Mouse (Mus musculus) thymus, adult 2 months (tissue): ENCODE measurements around the gene Oser1. TPM values are rescaled to one million over a fixed set of nuclear protein-coding genes. Genes with fewer than 3 reads are reported as not detected.

Experiments
- DNase-seq: peaks from one replicate; pipeline ENCODE4 v3.0.0; 2021
- H3K27ac ChIP-seq: fragments of 200-500 bp; 2 replicates; pipeline ENCODE4 v1.5.1; 2012; ENCODE audit warnings: low read length, control low read depth; ENCODE audit not compliant: control insufficient read depth, insufficient read depth
- H3K27me3 ChIP-seq: fragments of 200-500 bp; 2 replicates; pipeline ENCODE4 v1.6.1; 2012; ENCODE audit warnings: mild to moderate bottlenecking, low read length, moderate library complexity, mixed read lengths; ENCODE audit not compliant: control insufficient read depth, insufficient read depth
- H3K36me3 ChIP-seq: fragments of 200-500 bp; 2 replicates; pipeline ENCODE4 v1.6.1; 2012; ENCODE audit warnings: mild to moderate bottlenecking, low read length, moderate library complexity; ENCODE audit not compliant: control insufficient read depth, insufficient read depth
- H3K4me1 ChIP-seq: fragments of 200-500 bp; replicated peaks from 2 replicates; pipeline ENCODE4 v1.6.1; 2012; ENCODE audit warnings: low read length; ENCODE audit not compliant: control insufficient read depth, insufficient read depth
- H3K4me3 ChIP-seq: fragments of 200-500 bp; 2 replicates; pipeline ENCODE4 v1.5.1; 2012; ENCODE audit warnings: mild to moderate bottlenecking, low read length, control low read depth, moderate library complexity; ENCODE audit not compliant: control insufficient read depth, insufficient read depth
- CTCF ChIP-seq: fragments of 200-500 bp; IDR thresholded peaks from 2 replicates; pipeline ENCODE4 v1.5.1; 2012; ENCODE audit warnings: mild to moderate bottlenecking, control low read depth, low read length, moderate library complexity, borderline replicate concordance; ENCODE audit not compliant: control insufficient read depth, poor library complexity, insufficient read depth; ENCODE audit errors: extremely low read depth
- POLR2A ChIP-seq: fragments of 200-500 bp; IDR thresholded peaks from 2 replicates; pipeline ENCODE4 v1.6.1; 2012; ENCODE audit warnings: mild to moderate bottlenecking, low read length, control low read depth, moderate library complexity; ENCODE audit not compliant: control insufficient read depth, poor library complexity, insufficient read depth; ENCODE audit errors: extremely low read depth
- WGBS: fragments of 180-500 bp; shearing (Covaris S2); methylation state at CpG from one replicate; pipeline ENCODE4 v1.1.7; 2018; 5-methylcytosine and 5-hydroxymethylcytosine counted together
- polyA plus RNA-seq: library from polyadenylated mRNA; depleted of rRNA; stranded (reverse); fragments of >200 nt; gene quantifications from 2 replicates; pipeline ENCODE4 v1.2.3, GENCODE M21; 2012; rRNA removed

The Oser1 gene
- polyA plus RNA-seq, 1 experiment = 18.5 TPM

- Histone ChIP-seq H3K36me3 (no peaks in the 10 kb centered on the region), H3K27ac (no peak overlapping the region), H3K4me1 (peaks cover 12% of the 10 kb centered on the region), H3K4me3 (no peak overlapping the region), H3K27me3 (no peaks in the 10 kb centered on the region)
- TF ChIP-seq POLR2A = no peak
- TF ChIP-seq CTCF = no peak
- 91% methylated on average over 12 of the region's 12 CpGs for WGBS
- no peak for DNase-seq
Measured at GRCm38 (mm10) chr2:163356113-163356840, 68.2 kb downstream of the Oser1 start.

Other genes with a start within 250 kb of the Oser1 start
- gene Tox2, start 221.6 kb downstream of the Oser1 start, polyA plus RNA-seq = 18.4 and 23.7 TPM in 2 replicates
- gene Jph2, start 26.7 kb downstream of the Oser1 start, polyA plus RNA-seq = 3.3 and 14.7 TPM in 2 replicates
- gene Gdap1l1, start 13.8 kb upstream of the Oser1 start, polyA plus RNA-seq = 1.7 and 3.1 TPM in 2 replicates
- gene Fitm2, start 47.9 kb upstream of the Oser1 start, polyA plus RNA-seq = 12.1 and 15.4 TPM in 2 replicates
- 0.35 TPM in 1 of 2 replicates, not detected in the other for gene R3hdml, start 67.6 kb upstream of the Oser1 start, polyA plus RNA-seq
- gene Hnf4a, start 82.1 kb upstream of the Oser1 start, polyA plus RNA-seq = 0.44 and 0.89 TPM in 2 replicates
- gene Ttpal, start 177.6 kb upstream of the Oser1 start, polyA plus RNA-seq = 63.2 and 72.5 TPM in 2 replicates
- 279 and 281 TPM in 2 replicates for gene Serinc3, start 220.4 kb upstream of the Oser1 start, polyA plus RNA-seq
- 56.7 and 64.7 TPM in 2 replicates for gene Pkig, start 233.7 kb upstream of the Oser1 start, polyA plus RNA-seq